Mouse (Mus musculus): ENCODE measurements around the gene Rnf128. TPM values are rescaled to one million over a fixed set of nuclear protein-coding genes. Genes with fewer than 3 reads are reported as not detected.
"Not testable (repeated sequence)": the region's sequence is repeated elsewhere in the genome, so short reads cannot be mapped to it uniquely, and the experiment has no call there.

Gene Rnf128
- polyA plus RNA-seq, 1 experiment from 2014 or later: 273 TPM

DNA sequence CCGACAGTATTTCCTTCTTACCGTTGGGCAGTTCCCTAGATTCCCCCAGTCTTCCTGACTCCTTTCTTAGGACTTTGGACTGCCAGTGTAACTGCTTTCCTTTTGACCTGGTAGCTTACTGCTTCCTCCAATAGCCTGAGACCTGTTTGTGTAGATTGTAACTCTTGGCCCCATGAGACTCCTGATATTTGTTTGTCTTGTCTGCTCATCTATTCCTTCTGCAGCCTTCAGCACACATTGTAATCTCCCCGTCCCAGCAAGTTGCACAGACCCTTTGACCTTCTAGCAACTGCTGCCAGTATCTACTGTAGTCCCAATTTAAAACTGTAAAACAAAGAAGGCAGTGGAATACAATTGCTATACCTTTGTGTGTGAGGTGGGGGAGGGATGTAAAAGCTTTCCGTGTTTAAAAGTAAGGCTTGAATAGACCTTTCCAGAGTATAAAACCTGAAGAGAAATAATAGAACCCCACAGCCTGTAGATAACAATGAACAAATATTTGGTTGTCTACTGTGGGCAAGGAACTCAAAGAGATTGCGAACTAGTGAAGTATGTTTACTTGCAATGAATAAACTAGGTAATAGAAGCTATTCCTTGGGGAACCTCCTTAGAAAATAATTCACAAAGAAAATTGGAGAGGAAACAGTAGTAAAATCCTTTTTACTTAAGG lies 726 bp upstream of the Rnf128 start:
- Histone ChIP-seq H3K4me1 (replicated peaks; ENCODE audit: control insufficient read depth, insufficient read depth, low read length) (no peaks in the 10 kb centered on the region), H3K27ac (ENCODE audit: low read depth, low read length) (peak overlapping the region; percentile 68), H3K4me2 (replicated peaks; ENCODE audit: low read depth) (peak overlapping the region; percentile 27; the same call in 1 of the 2 replicates), H3K9ac (ENCODE audit: low read depth, low read length) (no peak overlapping the region), H3K36me3 (ENCODE audit: control insufficient read depth, insufficient read depth) (no peaks in the 10 kb centered on the region), H3K4me3 (ENCODE audit: low read depth, low read length) (no peak overlapping the region), H3K27me3 (replicated peaks; ENCODE audit: control insufficient read depth, insufficient read depth, low read length) (no peaks in the 10 kb centered on the region), H3K9me3 (ENCODE audit: control insufficient read depth) (no peaks in the 10 kb centered on the region)
- TF ChIP-seq CTCF (IDR thresholded peaks at IDR 0.05; ENCODE audit: low read depth): no peak
- WGBS: 42% methylated on average over 5 of the region's 5 CpGs
- peak; percentile 90 for ATAC-seq

DNA sequence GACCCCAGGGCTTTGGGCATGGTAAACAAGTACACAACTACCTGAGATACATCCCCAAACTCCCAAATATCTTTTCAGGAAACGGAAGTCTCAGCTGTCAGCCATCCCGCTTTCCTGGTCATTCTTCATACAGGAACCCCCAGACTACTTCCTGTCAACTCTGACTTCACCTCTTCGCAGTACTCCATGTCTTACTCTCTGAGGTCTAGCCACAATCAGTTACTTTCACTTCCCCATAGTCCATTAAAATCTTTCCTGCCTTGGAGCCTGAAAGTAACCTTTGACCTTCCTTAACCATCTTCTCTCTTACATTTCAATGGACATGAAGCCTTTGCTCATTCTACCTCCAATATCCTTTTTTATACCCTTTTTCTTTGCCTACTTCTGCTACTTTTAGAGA lies 6.9 kb downstream of the Rnf128 start:
- Histone ChIP-seq H3K4me1 (replicated peaks; ENCODE audit: control insufficient read depth, insufficient read depth, low read length) (no peaks in the 10 kb centered on the region), H3K27me3 (replicated peaks; ENCODE audit: control insufficient read depth, insufficient read depth, low read length) (no peaks in the 10 kb centered on the region), H3K36me3 (ENCODE audit: control insufficient read depth, insufficient read depth) (no peaks in the 10 kb centered on the region), H3K4me3 (ENCODE audit: low read depth, low read length) (no peak overlapping the region), H3K9me3 (ENCODE audit: control insufficient read depth) (no peaks in the 10 kb centered on the region), H3K4me2 (replicated peaks; ENCODE audit: low read depth) (no peak overlapping the region), H3K27ac (ENCODE audit: low read depth, low read length) (no peak overlapping the region), H3K9ac (ENCODE audit: low read depth, low read length) (no peak overlapping the region)
- WGBS: 79% methylated on average over 3 of the region's 3 CpGs
- ATAC-seq: no peak
- no peak for TF ChIP-seq CTCF (IDR thresholded peaks at IDR 0.05; ENCODE audit: low read depth)

GRCm38 (mm10) chrX:139578649-139579278 lies 15.6 kb downstream of the Rnf128 start:
- Histone ChIP-seq H3K4me3 (ENCODE audit: low read depth, low read length) (no peak overlapping the region), H3K9me3 (ENCODE audit: control insufficient read depth) (no peaks in the 10 kb centered on the region), H3K27me3 (replicated peaks; ENCODE audit: control insufficient read depth, insufficient read depth, low read length) (no peaks in the 10 kb centered on the region), H3K27ac (ENCODE audit: low read depth, low read length) (no peak overlapping the region), H3K4me2 (replicated peaks; ENCODE audit: low read depth) (no peak overlapping the region), H3K9ac (ENCODE audit: low read depth, low read length) (no peak overlapping the region), H3K36me3 (ENCODE audit: control insufficient read depth, insufficient read depth) (no peaks in the 10 kb centered on the region), H3K4me1 (replicated peaks; ENCODE audit: control insufficient read depth, insufficient read depth, low read length) (no peaks in the 10 kb centered on the region)
- 51% methylated on average over 6 of the region's 6 CpGs for WGBS
- ATAC-seq: no peak
- TF ChIP-seq CTCF (IDR thresholded peaks at IDR 0.05; ENCODE audit: low read depth): no peak

DNA sequence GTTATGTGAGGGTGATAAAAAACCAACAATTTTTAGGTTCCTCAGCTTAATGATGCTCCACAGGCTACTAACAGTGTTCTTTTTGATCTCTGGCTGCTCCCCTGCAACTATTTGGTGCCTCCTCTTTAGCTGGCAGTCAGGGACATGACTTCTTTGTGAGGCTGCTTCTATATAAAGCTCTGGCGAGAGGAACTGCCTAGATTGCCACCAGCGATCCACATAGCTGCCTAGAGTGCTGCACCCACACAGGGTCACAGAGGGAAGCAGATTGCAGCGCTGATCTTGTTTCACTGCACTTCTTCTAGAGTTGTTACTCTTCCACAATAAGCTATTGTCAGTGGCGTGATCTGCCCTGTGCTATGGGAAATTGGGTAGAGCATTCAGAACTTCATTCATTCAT lies 20.5 kb downstream of the Rnf128 start:
- ATAC-seq: no peak
- no peak overlapping the region for H3K4me3 ChIP-seq (ENCODE audit: low read depth, low read length)
- no peaks in the 10 kb centered on the region for H3K9me3 ChIP-seq (ENCODE audit: control insufficient read depth)
- H3K27me3 ChIP-seq (replicated peaks; ENCODE audit: control insufficient read depth, insufficient read depth, low read length): no peaks in the 10 kb centered on the region
- TF ChIP-seq CTCF (IDR thresholded peaks at IDR 0.05; ENCODE audit: low read depth): no peak
- no peak overlapping the region for H3K9ac ChIP-seq (ENCODE audit: low read depth, low read length)
- no peaks in the 10 kb centered on the region for H3K36me3 ChIP-seq (ENCODE audit: control insufficient read depth, insufficient read depth)
- H3K27ac ChIP-seq (ENCODE audit: low read depth, low read length): no peak overlapping the region
- H3K4me2 ChIP-seq (replicated peaks; ENCODE audit: low read depth): no peak overlapping the region
- WGBS: 52% methylated on average over 4 of the region's 4 CpGs
- no peaks in the 10 kb centered on the region for H3K4me1 ChIP-seq (replicated peaks; ENCODE audit: control insufficient read depth, insufficient read depth, low read length)

DNA sequence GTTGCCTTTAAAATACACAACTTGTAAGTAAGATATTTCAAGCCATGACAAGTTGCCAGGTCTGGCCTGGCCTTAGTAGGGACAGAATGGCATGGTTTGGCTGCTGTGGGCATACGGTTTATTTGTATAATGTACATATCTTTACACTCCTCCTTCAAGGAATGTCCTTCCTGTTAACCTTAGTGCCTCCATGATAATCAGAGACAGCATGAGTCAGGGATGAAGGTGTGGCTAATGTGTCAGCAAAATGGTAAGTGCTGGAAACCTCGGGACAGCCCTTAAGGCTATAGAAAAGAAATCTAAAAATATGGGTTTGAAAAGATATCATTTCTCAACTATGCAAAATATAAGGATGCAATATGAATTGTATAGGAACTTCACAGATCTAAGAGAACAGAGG lies 23.6 kb downstream of the Rnf128 start:
- not testable (repeated sequence) for H3K27me3 ChIP-seq (replicated peaks; ENCODE audit: control insufficient read depth, insufficient read depth, low read length); H3K27ac ChIP-seq (ENCODE audit: low read depth, low read length); H3K4me3 ChIP-seq (ENCODE audit: low read depth, low read length); H3K9me3 ChIP-seq (ENCODE audit: control insufficient read depth); H3K4me1 ChIP-seq (replicated peaks; ENCODE audit: control insufficient read depth, insufficient read depth, low read length); H3K9ac ChIP-seq (ENCODE audit: low read depth, low read length); H3K36me3 ChIP-seq (ENCODE audit: control insufficient read depth, insufficient read depth); H3K4me2 ChIP-seq (replicated peaks; ENCODE audit: low read depth)
- 50% methylated on average over 2 of the region's 2 CpGs for WGBS
- ATAC-seq: peak; percentile 68; the same call in 1 of the 2 replicates

- H3K36me3 ChIP-seq (ENCODE audit: control insufficient read depth, insufficient read depth): no peaks in the 10 kb centered on the region
- TF ChIP-seq CTCF (IDR thresholded peaks at IDR 0.05; ENCODE audit: low read depth): no peak
- H3K9ac ChIP-seq (ENCODE audit: low read depth, low read length): no peak overlapping the region
- WGBS: 55% methylated on average over 6 of the region's 6 CpGs
- no peaks in the 10 kb centered on the region for H3K9me3 ChIP-seq (ENCODE audit: control insufficient read depth)
- no peaks in the 10 kb centered on the region for H3K4me1 ChIP-seq (replicated peaks; ENCODE audit: control insufficient read depth, insufficient read depth, low read length)
- H3K27me3 ChIP-seq (replicated peaks; ENCODE audit: control insufficient read depth, insufficient read depth, low read length): no peaks in the 10 kb centered on the region
- H3K27ac ChIP-seq (ENCODE audit: low read depth, low read length): no peak overlapping the region
- no peak overlapping the region for H3K4me2 ChIP-seq (replicated peaks; ENCODE audit: low read depth)
- peak; percentile 51; the same call in 1 of the 2 replicates for ATAC-seq
- H3K4me3 ChIP-seq (ENCODE audit: low read depth, low read length): no peak overlapping the region
These were observed 33.3 kb downstream of the Rnf128 start for GRCm38 (mm10) chrX:139596404-139596803.

Measured in intestine, postnatal 0 days (tissue).